Mouse (Mus musculus): Measurements from ENCODE around the gene Klhl41. TPM values are rescaled to one million over a fixed set of nuclear protein-coding genes. Genes with fewer than 3 reads are reported as not detected.

Klhl41 gene
- polyA plus RNA-seq, 1 experiment from 2014 or later, result 0.45 TPM

GRCm38 (mm10) chr2:69690214-69690613, 20.3 kb downstream of the Klhl41 start:
- Histone ChIP-seq H3K4me1 (ENCODE audit: insufficient read depth, low read depth, low read length) (no peaks in the 10 kb centered on the region), H3K27ac (ENCODE audit: low read length) (no peak overlapping the region), H3K36me3 (ENCODE audit: insufficient read depth, low read length) (0 out of 2 replicates have a peak, but pooled peaks cover 4% of the 10 kb centered on the region), H3K27me3 (replicated peaks; ENCODE audit: insufficient read depth, low read length) (no peaks in the 10 kb centered on the region), H3K9ac (replicated peaks; ENCODE audit: low read depth) (no peak overlapping the region), H3K9me3 (ENCODE audit: low read length) (no peaks in the 10 kb centered on the region), H3K4me3 (ENCODE audit: low read depth, low read length) (no peak overlapping the region), H3K4me2 (replicated peaks; ENCODE audit: low read depth, low read length) (no peak overlapping the region)
- 89% methylated on average over 3 of the region's 3 CpGs for WGBS
- ATAC-seq (no peak), DNase-seq (ENCODE audit: low spot score) (no peak)
- no peak for TF ChIP-seq CTCF (IDR thresholded peaks at IDR 0.05)
- no peak for TF ChIP-seq EP300 (IDR thresholded peaks at IDR 0.05)

- Histone ChIP-seq H3K4me3 (ENCODE audit: low read depth, low read length) (no peak overlapping the region), H3K27ac (ENCODE audit: low read length) (no peak overlapping the region), H3K4me2 (replicated peaks; ENCODE audit: low read depth, low read length) (no peak overlapping the region), H3K9me3 (ENCODE audit: low read length) (no peaks in the 10 kb centered on the region), H3K27me3 (replicated peaks; ENCODE audit: insufficient read depth, low read length) (no peaks in the 10 kb centered on the region), H3K36me3 (ENCODE audit: insufficient read depth, low read length) (0 out of 2 replicates have a peak, but pooled peaks cover 4% of the 10 kb centered on the region), H3K4me1 (ENCODE audit: insufficient read depth, low read depth, low read length) (no peaks in the 10 kb centered on the region), H3K9ac (replicated peaks; ENCODE audit: low read depth) (no peak overlapping the region)
- WGBS, result 75% methylated on average over 6 of the region's 6 CpGs
- ATAC-seq (peak; percentile 60), DNase-seq (ENCODE audit: low spot score) (peak; percentile 38)
- TF ChIP-seq CTCF (IDR thresholded peaks at IDR 0.05) (no peak), EP300 (IDR thresholded peaks at IDR 0.05) (no peak)
These were observed 20.9 kb downstream of the Klhl41 start for GRCm38 (mm10) chr2:69690843-69691242.

DNA sequence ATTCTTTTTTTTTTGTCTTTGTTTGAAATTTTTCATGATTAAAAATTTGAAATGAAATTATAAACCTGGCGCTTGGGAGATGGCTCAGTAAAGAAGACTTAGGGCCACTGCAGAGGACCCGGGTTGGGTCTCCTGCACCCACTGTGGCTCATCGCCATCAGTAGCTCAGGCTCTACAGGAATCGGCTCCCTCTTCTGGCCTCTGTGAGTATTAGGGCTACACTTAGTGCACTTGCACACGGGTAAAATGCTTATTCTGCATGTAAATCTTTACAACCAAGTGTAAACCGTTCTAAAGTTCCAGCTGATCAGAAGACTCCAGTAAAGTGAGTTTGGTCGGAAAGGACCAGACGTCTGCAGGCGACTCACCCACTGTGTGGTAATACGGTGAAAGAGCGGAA, 23.6 kb downstream of the Klhl41 start:
- Histone ChIP-seq H3K27me3 (replicated peaks; ENCODE audit: insufficient read depth, low read length) (no peaks in the 10 kb centered on the region), H3K27ac (ENCODE audit: low read length) (no peak overlapping the region), H3K4me3 (ENCODE audit: low read depth, low read length) (no peak overlapping the region), H3K4me2 (replicated peaks; ENCODE audit: low read depth, low read length) (no peak overlapping the region), H3K9me3 (ENCODE audit: low read length) (no peaks in the 10 kb centered on the region), H3K4me1 (ENCODE audit: insufficient read depth, low read depth, low read length) (no peaks in the 10 kb centered on the region), H3K9ac (replicated peaks; ENCODE audit: low read depth) (no peak overlapping the region), H3K36me3 (ENCODE audit: insufficient read depth, low read length) (no peaks in the 10 kb centered on the region)
- DNase-seq (ENCODE audit: low spot score) (no peak), ATAC-seq (no peak)
- TF ChIP-seq EP300 (IDR thresholded peaks at IDR 0.05) (no peak), CTCF (IDR thresholded peaks at IDR 0.05) (no peak; the same call in 1 of the 2 replicates)
- WGBS, result 95% methylated on average over 11 of the region's 11 CpGs

GRCm38 (mm10) chr2:69700446-69700845, 30.5 kb downstream of the Klhl41 start:
- Histone ChIP-seq H3K27ac (ENCODE audit: low read length) (no peak overlapping the region), H3K9ac (replicated peaks; ENCODE audit: low read depth) (no peak overlapping the region), H3K4me1 (ENCODE audit: insufficient read depth, low read depth, low read length) (no peaks in the 10 kb centered on the region), H3K9me3 (ENCODE audit: low read length) (no peaks in the 10 kb centered on the region), H3K4me2 (replicated peaks; ENCODE audit: low read depth, low read length) (no peak overlapping the region), H3K4me3 (ENCODE audit: low read depth, low read length) (no peak overlapping the region), H3K36me3 (ENCODE audit: insufficient read depth, low read length) (peaks cover 13% of the 10 kb centered on the region; the same call in 1 of the 2 replicates), H3K27me3 (replicated peaks; ENCODE audit: insufficient read depth, low read length) (no peaks in the 10 kb centered on the region)
- DNase-seq (ENCODE audit: low spot score) (no peak), ATAC-seq (no peak)
- no peak for TF ChIP-seq CTCF (IDR thresholded peaks at IDR 0.05)
- TF ChIP-seq EP300 (IDR thresholded peaks at IDR 0.05), result no peak
- WGBS, result 93% methylated on average over 8 of the region's 8 CpGs

- Histone ChIP-seq H3K4me2 (replicated peaks; ENCODE audit: low read depth, low read length) (no peak overlapping the region; the same call in 1 of the 2 replicates), H3K4me3 (ENCODE audit: low read depth, low read length) (no peak overlapping the region), H3K9me3 (ENCODE audit: low read length) (no peaks in the 10 kb centered on the region), H3K36me3 (ENCODE audit: insufficient read depth, low read length) (no peaks in the 10 kb centered on the region), H3K9ac (replicated peaks; ENCODE audit: low read depth) (no peak overlapping the region), H3K27me3 (replicated peaks; ENCODE audit: insufficient read depth, low read length) (no peaks in the 10 kb centered on the region), H3K4me1 (ENCODE audit: insufficient read depth, low read depth, low read length) (no peaks in the 10 kb centered on the region), H3K27ac (ENCODE audit: low read length) (no peak overlapping the region)
- no peak for DNase-seq (ENCODE audit: low spot score)
- WGBS, result 72% methylated on average over 14 of the region's 14 CpGs
- TF ChIP-seq EP300 (IDR thresholded peaks at IDR 0.05) (no peak), CTCF (IDR thresholded peaks at IDR 0.05) (no peak)
- ATAC-seq, result no peak
These were observed 42.3 kb downstream of the Klhl41 start for GRCm38 (mm10) chr2:69712171-69712570.

GRCm38 (mm10) chr2:69712981-69713625, 43.2 kb downstream of the Klhl41 start, which contains the start of gene Fastkd1:
TSS of gene Fastkd1 (minus strand) at chr2:69713516.
- H3K4me1 ChIP-seq (ENCODE audit: insufficient read depth, low read depth, low read length), result no peaks in the 10 kb centered on the region
- no peaks in the 10 kb centered on the region for H3K27me3 ChIP-seq (replicated peaks; ENCODE audit: insufficient read depth, low read length)
- 2% methylated on average over 39 of the region's 39 CpGs for WGBS
- peak; percentile 100 for ATAC-seq
- H3K9me3 ChIP-seq (ENCODE audit: low read length), result no peaks in the 10 kb centered on the region
- DNase-seq (ENCODE audit: low spot score), result peak; percentile 95
- peak within 1 kb of the TSS; percentile 61 for H3K9ac ChIP-seq (replicated peaks; ENCODE audit: low read depth)
- peak within 1 kb of the TSS; percentile 83 for H3K27ac ChIP-seq (ENCODE audit: low read length)
- H3K4me2 ChIP-seq (replicated peaks; ENCODE audit: low read depth, low read length), result peak within 1 kb of the TSS; percentile 87
- H3K36me3 ChIP-seq (ENCODE audit: insufficient read depth, low read length), result no peaks in the 10 kb centered on the region
- H3K4me3 ChIP-seq (ENCODE audit: low read depth, low read length), result peak within 1 kb of the TSS; percentile 81
- TF ChIP-seq EP300 (IDR thresholded peaks at IDR 0.05), result no peak
- TF ChIP-seq CTCF (IDR thresholded peaks at IDR 0.05), result no peak

Data from lung, postnatal 0 days (tissue).